Mouse (Mus musculus) stomach, postnatal 0 days (tissue): ENCODE results near the gene Phlda2.

Experiments used
- CTCF ChIP-seq: IDR thresholded peaks from 2 replicates; pipeline ENCODE4 v1.5.1; 2016; ENCODE audit warnings: antibody characterized with exemption, low read depth, mild to moderate bottlenecking, moderate library complexity
- EP300 ChIP-seq: optimal IDR thresholded peaks from 2 replicates; pipeline ENCODE3; 2016; ENCODE audit warnings: antibody characterized with exemption

GRCm38 (mm10) chr7:143505411-143505810 lies 2.5 kb upstream of the Phlda2 start:
- TF ChIP-seq CTCF (no peak), EP300 (no peak)
